8 mouse cellular contexts compared by ENCODE assay signal in genomic region chr12:54734307-54735131, GRCm38 (mm10). TPM values are rescaled to one million over a fixed set of nuclear protein-coding genes. Genes with fewer than 3 reads are reported as not detected.
DNase-seq lines count a peak whose midpoint lies in the region; ATAC-seq and TF ChIP-seq lines count a peak whose summit lies in the region.
"Not testable (repeated sequence)": the region's sequence is repeated elsewhere in the genome, so short reads cannot be mapped to it uniquely, and the experiment has no call there.

No protein-coding gene starts in this region.

- not testable (repeated sequence) for H3K4me2 ChIP-seq in embryonic facial prominence, embryonic 14.5 days (ENCODE audit: low read depth, low read length); intestine, embryonic 14.5 days (ENCODE audit: low read length); limb, embryonic 11.5 days (ENCODE audit: low read depth, severe bottlenecking)

- DNase-seq in adrenal gland, adult 2 months: peak; percentile 5
- DNase-seq in embryonic facial prominence, embryonic 14.5 days (ENCODE audit: low spot score); intestine, embryonic 14.5 days (ENCODE audit: low spot score); limb, embryonic 11.5 days (ENCODE audit: low spot score): not testable (repeated sequence)
- peak; percentile 34 to 36 for DNase-seq in heart, adult 18-20 months
- peak; percentile 54 for DNase-seq in lung, postnatal 25 days (ENCODE audit: low spot score)
- DNase-seq in thymus, postnatal 10 days (ENCODE audit: low spot score in 2 of 2): peak; percentile 56 to 64

- H3K36me3 ChIP-seq in embryonic facial prominence, embryonic 14.5 days (ENCODE audit: control insufficient read depth, insufficient read depth, low read length); intestine, embryonic 14.5 days (ENCODE audit: control insufficient read depth, insufficient read depth, low read length); limb, embryonic 11.5 days (ENCODE audit: control insufficient read depth, insufficient read depth, low read length): not testable (repeated sequence)

- H3K27me3 ChIP-seq in embryonic facial prominence, embryonic 14.5 days (replicated peaks; ENCODE audit: control insufficient read depth, insufficient read depth, low read length); intestine, embryonic 14.5 days (replicated peaks; ENCODE audit: control insufficient read depth, insufficient read depth, low read length); limb, embryonic 11.5 days (ENCODE audit: control insufficient read depth, insufficient read depth, low read length): not testable (repeated sequence)

- not testable (repeated sequence) for H3K9me3 ChIP-seq in embryonic facial prominence, embryonic 14.5 days (ENCODE audit: control insufficient read depth, low read length); intestine, embryonic 14.5 days (ENCODE audit: control insufficient read depth, low read length); limb, embryonic 11.5 days (ENCODE audit: control insufficient read depth, low read length)

- TF ChIP-seq POLR2A in olfactory bulb, adult 2 months (IDR thresholded peaks at IDR 0.05; ENCODE audit: insufficient read depth, low read depth, low read length): not testable (repeated sequence)

- not testable (repeated sequence) for H3K4me3 ChIP-seq in embryonic facial prominence, embryonic 14.5 days (ENCODE audit: low read depth, low read length); intestine, embryonic 14.5 days (ENCODE audit: low read depth, low read length); limb, embryonic 11.5 days (ENCODE audit: low read depth, low read length)
- peak overlapping the region; percentile 29 for H3K4me3 ChIP-seq in olfactory bulb, adult 2 months (ENCODE audit: insufficient read depth, low read depth, low read length)

- ATAC-seq in embryonic facial prominence, embryonic 14.5 days (ENCODE audit: low read depth): peak; percentile 67
- peak; percentile 64 for ATAC-seq in intestine, embryonic 14.5 days (replicated peaks; ENCODE audit: low FRiP score, low TSS enrichment, low read depth)
- ATAC-seq in limb, embryonic 11.5 days (ENCODE audit: insufficient number of reproducible peaks, low FRiP score, low TSS enrichment, low read depth): peak; percentile 65

- H3K9ac ChIP-seq in embryonic facial prominence, embryonic 14.5 days (ENCODE audit: low read depth, low read length); intestine, embryonic 14.5 days (ENCODE audit: low read length); limb, embryonic 11.5 days (ENCODE audit: low read length): not testable (repeated sequence)

- H3K4me1 ChIP-seq in embryonic facial prominence, embryonic 14.5 days (ENCODE audit: control insufficient read depth, insufficient read depth, low read length); intestine, embryonic 14.5 days (replicated peaks; ENCODE audit: control insufficient read depth, insufficient read depth, low read length); limb, embryonic 11.5 days (ENCODE audit: control insufficient read depth, insufficient read depth, low read length); olfactory bulb, adult 2 months (ENCODE audit: control insufficient read depth, insufficient read depth, low read length): not testable (repeated sequence)

- 0% methylated on average over 3 of the region's 49 CpGs for WGBS in embryonic facial prominence, embryonic 14.5 days
- 0% methylated on average over 6 of the region's 49 CpGs for WGBS in intestine, embryonic 14.5 days
- WGBS in limb, embryonic 11.5 days: 0% methylated on average over 7 of the region's 49 CpGs
- WGBS in olfactory bulb, adult 2 months: 0% methylated on average over 11 of the region's 49 CpGs

- not testable (repeated sequence) for H3K27ac ChIP-seq in embryonic facial prominence, embryonic 14.5 days (replicated peaks; ENCODE audit: low read depth, low read length); intestine, embryonic 14.5 days (ENCODE audit: low read depth); limb, embryonic 11.5 days (replicated peaks; ENCODE audit: low read depth, low read length); olfactory bulb, adult 2 months (ENCODE audit: insufficient read depth, low read depth, low read length)

- TF ChIP-seq CTCF in olfactory bulb, adult 2 months (IDR thresholded peaks at IDR 0.05; ENCODE audit: insufficient read depth, low read depth, low read length): not testable (repeated sequence)

RNA-seq across cellular contexts. Expression of gene Eapp, which starts 38.8 kb away (rescaled TPM):
- 10 to 100 TPM; 38.5 to 43.3 TPM for total RNA-seq in adrenal gland, adult 2 months (2021)
- polyA plus RNA-seq in adrenal gland, adult 2 months (2012; rRNA removed): 12.4 and 18.7 TPM in 2 replicates
- 59.0 and 63.2 TPM in 2 replicates for polyA plus RNA-seq in embryonic facial prominence, embryonic 14.5 days (2014; fragmentation: Nextera tagmentation; extraction: Ambion mirVana)
- total RNA-seq in heart, adult 18-20 months (2021): 10 to 100 TPM; 25.1 to 27.3 TPM
- polyA plus RNA-seq in intestine, embryonic 14.5 days (2014; fragmentation: Nextera tagmentation; extraction: Ambion mirVana): 59.2 and 61.5 TPM in 2 replicates
- polyA plus RNA-seq in limb, embryonic 11.5 days (2014; fragmentation: Nextera tagmentation; extraction: Ambion mirVana): 68.3 and 75.7 TPM in 2 replicates
- 146 TPM in 1 of 2 replicates, not detected in the other for polyA plus RNA-seq in olfactory bulb, adult 2 months (2012; ENCODE audit: insufficient read depth, insufficient read length, low replicate concordance, missing spikeins)
